Mouse (Mus musculus): ENCODE data around the gene Armc2.

The Armc2 gene

GRCm38 (mm10) chr10:41930966-41931365 is 87.3 kb downstream of the Armc2 start:
- in situ Hi-C loops (cut with MboI; ENCODE audit: low sequenced_read_pairs), result no loop called here

- in situ Hi-C loops (cut with MboI; ENCODE audit: low sequenced_read_pairs), result no loop called here
These were observed 91.5 kb downstream of the Armc2 start for GRCm38 (mm10) chr10:41926726-41927125.

- in situ Hi-C loops (cut with MboI; ENCODE audit: low sequenced_read_pairs), result no loop called here
These were observed 105.8 kb downstream of the Armc2 start for GRCm38 (mm10) chr10:41912290-41912994.

GRCm38 (mm10) chr10:41908899-41909298 is 109.3 kb downstream of the Armc2 start:
- in situ Hi-C loops (cut with MboI; ENCODE audit: low sequenced_read_pairs), result no loop called here

- in situ Hi-C loops (cut with MboI; ENCODE audit: low sequenced_read_pairs), result no loop called here
These were observed 110.3 kb downstream of the Armc2 start for GRCm38 (mm10) chr10:41907950-41908349.

- in situ Hi-C loops (cut with MboI; ENCODE audit: low sequenced_read_pairs), result no loop called here
These were observed 110.8 kb downstream of the Armc2 start for GRCm38 (mm10) chr10:41907473-41907872.

- in situ Hi-C loops (cut with MboI; ENCODE audit: low sequenced_read_pairs), result no loop called here
These were observed 116.4 kb downstream of the Armc2 start for GRCm38 (mm10) chr10:41901864-41902263.

GRCm38 (mm10) chr10:41901456-41901855 is 116.8 kb downstream of the Armc2 start:
- in situ Hi-C loops (cut with MboI; ENCODE audit: low sequenced_read_pairs), result no loop called here

- in situ Hi-C loops (cut with MboI; ENCODE audit: low sequenced_read_pairs), result no loop called here
These were observed 121.4 kb downstream of the Armc2 start for GRCm38 (mm10) chr10:41896865-41897264.

GRCm38 (mm10) chr10:41896425-41896824 is 121.8 kb downstream of the Armc2 start:
- in situ Hi-C loops (cut with MboI; ENCODE audit: low sequenced_read_pairs), result no loop called here

GRCm38 (mm10) chr10:41893433-41894411 is 124.5 kb downstream of the Armc2 start:
- in situ Hi-C loops (cut with MboI; ENCODE audit: low sequenced_read_pairs), result no loop called here

GRCm38 (mm10) chr10:41891312-41891711 is 126.9 kb downstream of the Armc2 start:
- in situ Hi-C loops (cut with MboI; ENCODE audit: low sequenced_read_pairs), result no loop called here

GRCm38 (mm10) chr10:41890537-41890936 is 127.7 kb downstream of the Armc2 start:
- in situ Hi-C loops (cut with MboI; ENCODE audit: low sequenced_read_pairs), result no loop called here

- in situ Hi-C loops (cut with MboI; ENCODE audit: low sequenced_read_pairs), result no loop called here
These were observed 128.7 kb downstream of the Armc2 start for GRCm38 (mm10) chr10:41889566-41889965.

GRCm38 (mm10) chr10:41888365-41888941 is 129.8 kb downstream of the Armc2 start:
- in situ Hi-C loops (cut with MboI; ENCODE audit: low sequenced_read_pairs), result no loop called here

GRCm38 (mm10) chr10:41887080-41887821 is 131.0 kb downstream of the Armc2 start:
- in situ Hi-C loops (cut with MboI; ENCODE audit: low sequenced_read_pairs), result no loop called here

- in situ Hi-C loops (cut with MboI; ENCODE audit: low sequenced_read_pairs), result no loop called here
These were observed 134.3 kb downstream of the Armc2 start for GRCm38 (mm10) chr10:41883741-41884575.

GRCm38 (mm10) chr10:41881438-41881837 is 136.8 kb downstream of the Armc2 start:
- in situ Hi-C loops (cut with MboI; ENCODE audit: low sequenced_read_pairs), result no loop called here

GRCm38 (mm10) chr10:41880777-41881176 is 137.5 kb downstream of the Armc2 start:
- in situ Hi-C loops (cut with MboI; ENCODE audit: low sequenced_read_pairs), result no loop called here

GRCm38 (mm10) chr10:41880206-41880605 is 138.0 kb downstream of the Armc2 start:
- in situ Hi-C loops (cut with MboI; ENCODE audit: low sequenced_read_pairs), result no loop called here

Data from CH12F3 (cell line).